Mouse (Mus musculus): ENCODE data around the gene Tgif1.

Tgif1 gene

GRCm38 (mm10) chr17:70853436-70853905 is at the start of gene Tgif1:
Tgif1 (minus strand) TSS chr17:70853546.
- DNase-seq (ENCODE audit: low read depth), result peak; percentile 71

DNA sequence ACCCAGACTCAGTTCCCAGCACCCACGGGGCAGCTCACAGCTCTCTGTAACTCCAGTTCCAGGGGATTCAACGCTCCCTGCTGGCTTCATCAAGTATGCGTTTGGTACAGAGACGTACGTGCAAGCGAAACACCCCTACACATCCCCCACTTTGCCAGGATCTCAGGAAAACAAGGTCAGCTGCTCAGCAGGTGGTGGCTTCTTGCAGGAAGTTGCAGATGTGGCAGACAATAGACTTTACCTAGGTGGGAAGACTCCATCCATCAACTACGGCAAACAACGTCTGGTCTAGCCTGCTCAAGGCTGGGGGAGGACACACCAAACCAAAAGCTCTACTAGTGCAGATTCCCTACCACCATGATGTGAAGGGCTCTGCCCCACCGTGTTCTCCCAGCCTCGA is 47.3 kb upstream of the Tgif1 start:
- no peak for DNase-seq (ENCODE audit: low read depth)

GRCm38 (mm10) chr17:70899642-70900041 is 46.3 kb upstream of the Tgif1 start:
- no peak for DNase-seq (ENCODE audit: low read depth)

GRCm38 (mm10) chr17:70894867-70895266 is 41.5 kb upstream of the Tgif1 start:
- no peak for DNase-seq (ENCODE audit: low read depth)

- DNase-seq (ENCODE audit: low read depth), result no peak
These were observed 39.8 kb upstream of the Tgif1 start for GRCm38 (mm10) chr17:70893151-70893550.

DNA sequence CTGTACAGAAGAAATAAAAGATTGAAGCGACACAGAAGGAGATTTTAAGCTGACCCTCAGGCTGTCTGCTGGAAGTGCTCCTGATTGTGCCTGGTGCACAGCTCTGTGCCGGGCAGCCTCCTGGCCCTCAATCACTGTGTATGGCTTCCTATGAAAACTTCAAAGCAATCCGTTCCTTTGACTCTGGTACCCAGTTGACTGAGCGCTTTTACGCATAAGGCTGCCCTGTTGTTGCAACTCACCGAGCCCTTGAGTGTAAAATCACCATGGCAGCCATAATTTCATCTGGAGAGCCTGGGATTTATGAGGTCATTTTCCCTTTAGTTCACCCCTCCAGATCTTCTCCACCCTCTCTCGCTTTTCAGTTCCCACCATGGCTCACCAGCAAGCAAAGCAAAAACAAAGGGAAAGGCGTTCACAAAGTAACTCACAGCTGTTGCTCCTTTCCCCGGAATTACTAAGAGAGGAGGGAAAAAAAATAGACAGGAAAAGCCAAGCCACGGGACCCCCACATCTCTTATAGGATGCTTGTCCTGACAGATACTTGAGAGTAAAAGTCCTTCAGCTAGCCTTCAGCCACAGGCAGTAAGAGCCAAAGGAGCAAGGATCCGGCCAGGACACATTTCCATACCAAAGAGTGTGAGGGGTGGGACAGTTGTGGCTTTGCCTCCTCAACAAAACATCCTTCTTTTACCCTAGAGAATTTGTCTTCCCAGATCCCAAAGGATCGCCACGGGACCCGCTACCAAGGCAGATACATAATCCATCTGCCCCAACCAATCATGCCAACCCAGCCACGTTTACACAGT is 39.1 kb upstream of the Tgif1 start:
- DNase-seq (ENCODE audit: low read depth), result no peak

- no peak for DNase-seq (ENCODE audit: low read depth)
These were observed 37.2 kb upstream of the Tgif1 start for GRCm38 (mm10) chr17:70890571-70890970.

- no peak for DNase-seq (ENCODE audit: low read depth)
These were observed 35.3 kb upstream of the Tgif1 start for GRCm38 (mm10) chr17:70888657-70889056.

GRCm38 (mm10) chr17:70887848-70888247 is 34.5 kb upstream of the Tgif1 start:
- no peak for DNase-seq (ENCODE audit: low read depth)

DNA sequence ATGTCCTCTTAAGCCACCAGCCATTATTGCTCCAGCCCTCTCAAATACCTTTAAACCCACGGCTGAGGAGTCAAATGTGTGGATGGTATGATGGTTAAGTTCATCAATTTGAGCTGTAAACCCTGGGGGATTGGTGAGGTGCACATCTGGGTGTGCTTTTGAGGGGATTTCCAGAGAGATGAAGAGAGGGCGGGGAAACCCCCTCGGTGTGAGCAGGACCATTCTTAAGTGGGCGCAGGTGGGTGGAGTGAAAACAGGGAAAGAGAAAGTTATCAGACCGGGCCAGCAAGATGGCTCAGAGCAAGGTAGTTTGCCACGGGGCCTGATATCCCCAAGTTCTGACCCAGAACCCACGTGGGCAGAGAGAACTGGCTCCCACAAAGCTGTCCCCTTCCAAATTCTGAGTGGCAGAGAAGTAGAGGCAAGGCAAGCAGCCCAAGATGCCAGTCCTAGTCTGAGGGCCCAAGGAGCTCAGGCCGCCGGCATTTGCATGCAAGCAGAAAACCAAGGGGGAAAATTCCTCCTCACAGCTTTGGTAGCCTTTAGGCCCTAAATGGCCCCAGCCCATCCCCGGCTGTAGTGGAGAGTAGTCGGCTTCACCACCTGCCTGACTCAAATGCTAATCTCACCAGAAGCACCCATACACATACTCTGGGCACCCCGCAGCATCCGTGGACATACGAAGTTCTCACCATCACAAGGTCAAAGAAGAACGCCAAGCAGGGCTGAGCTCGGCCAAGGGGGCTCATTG is 33.5 kb upstream of the Tgif1 start:
- no peak for DNase-seq (ENCODE audit: low read depth)

- DNase-seq (ENCODE audit: low read depth), result no peak
These were observed 32.5 kb upstream of the Tgif1 start for GRCm38 (mm10) chr17:70885868-70886267.

- DNase-seq (ENCODE audit: low read depth), result no peak
These were observed 28.6 kb upstream of the Tgif1 start for GRCm38 (mm10) chr17:70881934-70882333.

GRCm38 (mm10) chr17:70881194-70881593 is 27.8 kb upstream of the Tgif1 start:
- no peak for DNase-seq (ENCODE audit: low read depth)

DNA sequence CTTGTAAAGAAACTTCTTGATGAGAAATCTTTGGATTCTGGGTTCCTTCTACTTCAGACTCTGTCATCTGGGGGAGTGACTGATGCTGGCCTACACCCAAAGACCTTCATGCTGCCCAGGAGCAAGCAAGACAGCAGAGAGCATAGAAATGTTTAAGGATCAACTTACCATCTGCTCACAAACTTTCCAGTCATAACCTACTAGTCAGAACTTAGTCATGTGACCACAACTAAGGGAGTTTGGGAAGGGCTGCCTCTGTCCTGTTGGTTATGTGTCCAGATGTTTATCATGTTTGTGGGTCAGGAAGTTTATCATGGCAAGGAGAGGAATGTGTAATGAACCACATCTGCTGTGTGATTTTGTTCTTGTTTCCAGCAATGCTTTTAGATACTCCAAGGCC is 24.9 kb upstream of the Tgif1 start:
- peak; percentile 55 for DNase-seq (ENCODE audit: low read depth)

DNA sequence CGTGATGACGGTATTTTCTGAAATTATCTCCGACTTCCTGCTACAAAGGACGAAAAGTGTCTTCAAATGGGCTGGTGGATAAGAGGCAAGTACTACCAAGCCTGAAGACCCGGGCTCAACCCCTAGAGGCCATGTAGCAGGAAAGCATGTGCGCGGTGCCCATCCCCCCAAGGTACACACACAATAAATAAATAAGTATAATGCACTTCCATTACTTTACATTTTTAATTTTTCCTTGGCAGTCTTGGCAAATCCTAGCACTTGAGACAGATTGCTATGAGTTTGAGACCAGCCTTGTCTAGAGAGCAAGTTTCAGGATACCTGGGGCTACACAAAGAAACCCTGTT is 20.4 kb upstream of the Tgif1 start:
- DNase-seq (ENCODE audit: low read depth), result no peak

GRCm38 (mm10) chr17:70872936-70873777 is 19.8 kb upstream of the Tgif1 start:
- peak; percentile 25 for DNase-seq (ENCODE audit: low read depth)

DNA sequence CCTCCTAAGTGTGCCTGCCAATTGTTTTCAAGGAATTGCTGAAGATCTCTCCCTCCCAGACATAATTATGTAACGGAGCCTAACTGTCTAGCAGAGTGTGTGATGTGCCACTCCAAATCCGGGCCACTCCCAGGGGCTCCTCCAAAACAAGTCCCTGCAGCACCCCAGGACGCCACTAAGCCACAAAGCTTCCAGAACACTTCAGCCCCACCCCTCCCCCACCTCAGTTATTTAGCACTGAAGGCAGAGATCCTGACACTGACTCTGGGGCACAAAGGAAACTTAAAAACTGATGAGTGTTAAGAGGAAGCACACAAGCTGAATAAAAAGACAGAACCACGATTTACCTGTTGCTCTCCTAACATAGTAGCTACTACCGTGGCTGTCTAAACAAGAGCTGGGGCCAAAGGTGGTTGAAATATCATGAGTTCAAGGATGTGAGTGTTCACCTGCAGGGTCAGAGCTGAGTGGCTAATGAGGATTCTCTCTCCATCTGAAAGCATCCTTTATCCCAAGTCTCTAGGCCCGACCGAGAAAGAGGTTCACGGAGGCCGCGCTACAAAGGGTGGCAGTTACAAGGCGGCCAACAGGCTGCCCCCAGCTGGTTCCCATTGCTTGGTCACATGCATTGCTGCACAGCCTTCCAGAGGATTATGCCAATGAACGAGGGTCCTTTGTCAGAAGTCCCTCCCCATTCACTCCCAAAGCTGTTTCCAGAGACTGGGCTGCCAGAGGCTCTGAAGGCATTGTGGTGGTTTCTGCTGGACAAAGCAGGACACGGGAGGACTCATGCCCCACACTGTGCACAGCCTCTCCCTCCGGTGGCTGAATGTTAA is 19.0 kb upstream of the Tgif1 start:
- DNase-seq (ENCODE audit: low read depth), result peak; percentile 24

GRCm38 (mm10) chr17:70871676-70872075 is 18.3 kb upstream of the Tgif1 start:
- no peak for DNase-seq (ENCODE audit: low read depth)

- no peak for DNase-seq (ENCODE audit: low read depth)
These were observed 17.2 kb upstream of the Tgif1 start for GRCm38 (mm10) chr17:70870581-70870980.

GRCm38 (mm10) chr17:70868577-70869229 is 15.4 kb upstream of the Tgif1 start:
- DNase-seq (ENCODE audit: low read depth), result no peak

DNA sequence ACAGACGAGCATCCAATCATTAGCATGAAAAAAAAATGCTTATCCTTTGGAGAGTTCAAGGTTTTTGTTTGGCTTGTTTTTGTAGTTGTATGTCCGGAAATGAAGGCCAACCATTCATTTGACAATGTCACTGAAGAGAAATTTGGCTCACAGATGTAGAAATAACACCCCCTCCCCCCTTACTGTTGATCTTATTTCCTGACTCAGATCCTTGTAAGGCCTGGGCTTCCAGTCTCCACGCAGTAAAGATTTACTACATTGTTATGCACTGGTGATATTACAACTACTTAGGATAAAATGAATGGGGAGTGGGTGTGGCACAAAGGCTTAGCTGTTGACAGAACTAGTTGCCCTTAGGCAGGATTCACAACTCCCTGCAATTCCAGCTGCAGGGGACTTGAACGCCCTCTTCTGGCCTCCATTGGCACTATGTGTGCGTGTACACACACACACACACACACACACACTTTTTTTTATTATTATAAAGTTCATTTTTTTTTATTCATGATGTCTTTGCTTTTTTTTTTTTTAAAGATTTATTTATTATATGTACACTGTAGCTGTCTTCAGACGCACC is 13.3 kb upstream of the Tgif1 start:
- DNase-seq (ENCODE audit: low read depth), result no peak
